Mouse (Mus musculus) left cerebral cortex, postnatal 4 days (tissue): ENCODE measurements around the gene Spats2l. TPM values are rescaled to one million over a fixed set of nuclear protein-coding genes. Genes with fewer than 3 reads are reported as not detected.

Experiments used
- DNase-seq: peaks from one replicate; pipeline ENCODE4 v3.0.0-alpha.2; 2022
- intact Hi-C: fragments of 180-260 bp; cut with DNase I; formaldehyde crosslinking; loops from one replicate; pipeline ENCODE4 v1.15.1; 2025
- total RNA-seq, 2 experiments: library from RNA; stranded (reverse); gene quantifications; 2 replicates each; pipeline ENCODE4 v1.2.3; 2021

Gene Spats2l
- total RNA-seq, 2 experiments from 2014 or later = 42.9 to 44.1 TPM

- intact Hi-C loops = no loop called here
- DNase-seq = no peak
These were observed 46.6 kb downstream of the Spats2l start for GRCm38 (mm10) chr1:57820428-57820997.

DNA sequence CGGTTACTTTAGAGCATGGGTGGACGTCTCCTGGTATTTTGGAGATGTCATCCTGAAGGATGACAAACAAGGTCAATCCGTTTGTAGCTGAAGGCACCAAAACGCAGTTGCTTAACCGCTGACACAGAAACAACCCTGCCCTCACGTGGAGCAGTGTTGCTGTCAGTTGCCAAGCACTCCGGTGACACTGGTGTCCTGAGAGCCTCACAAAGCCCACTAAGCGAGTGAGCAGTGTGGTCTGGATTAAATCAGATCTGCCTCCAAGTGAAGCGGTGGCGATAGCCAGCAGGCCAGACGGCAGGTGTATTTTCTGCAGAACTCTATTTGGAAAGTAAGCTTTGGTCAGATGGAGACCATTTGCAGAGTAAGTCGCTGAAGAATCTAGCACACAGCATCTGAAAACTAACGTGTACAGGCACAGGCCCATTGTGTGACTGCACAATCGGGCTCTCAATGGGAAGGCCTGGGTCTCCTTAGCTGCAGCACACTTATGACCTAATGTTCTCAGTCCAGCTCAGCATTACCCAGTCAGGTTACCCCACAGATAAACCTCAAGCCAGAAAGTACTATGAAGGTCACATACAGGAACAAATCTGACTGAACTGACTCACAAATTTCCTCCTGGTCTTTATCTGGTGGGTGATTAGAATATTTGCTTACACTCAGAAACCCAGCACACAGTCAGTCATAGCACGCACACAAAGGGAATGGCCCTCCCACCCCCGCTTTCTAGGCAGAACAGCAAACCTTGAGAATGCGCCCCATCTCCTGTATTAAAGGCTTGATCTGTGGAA is 51.2 kb downstream of the Spats2l start:
- no peak for DNase-seq
- intact Hi-C loops = no loop called here

DNA sequence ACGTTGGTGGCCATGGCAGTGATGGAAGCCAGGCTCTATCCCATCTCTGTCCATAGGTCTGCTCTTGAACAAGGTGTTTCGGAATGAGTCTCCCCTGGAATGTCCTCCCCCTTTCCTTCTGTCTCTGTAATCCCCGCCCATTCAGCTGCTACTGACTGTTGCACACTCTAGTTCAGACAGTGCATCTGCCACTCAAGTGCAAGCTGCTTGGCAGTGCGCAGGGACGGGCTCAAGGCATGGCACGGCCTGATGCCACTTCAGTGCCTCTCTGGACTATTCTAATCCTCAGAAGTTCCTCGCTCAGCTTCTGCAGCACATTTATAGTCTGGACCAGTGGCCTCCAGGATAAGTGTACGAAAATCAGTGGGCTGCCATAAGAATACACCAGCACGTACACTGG is 52.3 kb downstream of the Spats2l start:
- intact Hi-C loops = no loop called here
- peak; percentile 45 for DNase-seq

- DNase-seq = no peak
- intact Hi-C loops = no loop called here
These were observed 59.2 kb downstream of the Spats2l start for GRCm38 (mm10) chr1:57833145-57833544.

- DNase-seq = no peak
- intact Hi-C loops = no loop called here
These were observed 61.2 kb downstream of the Spats2l start for GRCm38 (mm10) chr1:57835128-57835527.

DNA sequence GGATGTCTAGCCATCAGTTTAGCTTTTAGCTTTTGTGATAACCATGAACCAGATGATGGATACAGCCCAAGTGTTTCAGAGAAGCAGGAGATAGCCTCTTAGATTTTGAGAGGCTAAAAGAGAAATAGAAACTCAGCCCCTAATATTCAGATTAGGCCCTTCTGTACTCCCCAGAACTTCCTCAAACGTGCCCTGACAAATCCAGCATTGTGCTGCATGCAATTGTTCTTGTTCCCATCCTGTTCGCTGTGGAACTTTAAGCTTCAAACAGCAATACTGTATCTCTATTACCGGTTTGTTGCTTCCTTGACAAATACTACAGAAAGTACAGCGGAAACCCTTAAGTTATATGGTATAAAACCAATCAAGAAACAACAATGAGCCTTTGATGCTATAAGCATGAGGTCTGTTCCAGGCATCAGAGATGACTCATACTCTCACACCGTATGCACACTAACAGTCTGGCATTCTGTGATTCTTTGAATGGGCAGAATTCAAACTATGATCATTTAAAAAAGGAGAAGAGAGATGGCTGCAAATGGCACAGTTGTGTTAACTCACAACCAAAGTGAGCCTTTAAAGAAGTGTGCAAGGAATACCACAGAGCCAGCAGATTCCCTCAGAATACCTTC is 62.8 kb downstream of the Spats2l start:
- intact Hi-C loops = no loop called here
- no peak for DNase-seq

- intact Hi-C loops = no loop called here
- no peak for DNase-seq
These were observed 65.9 kb downstream of the Spats2l start for GRCm38 (mm10) chr1:57839863-57840262.

DNA sequence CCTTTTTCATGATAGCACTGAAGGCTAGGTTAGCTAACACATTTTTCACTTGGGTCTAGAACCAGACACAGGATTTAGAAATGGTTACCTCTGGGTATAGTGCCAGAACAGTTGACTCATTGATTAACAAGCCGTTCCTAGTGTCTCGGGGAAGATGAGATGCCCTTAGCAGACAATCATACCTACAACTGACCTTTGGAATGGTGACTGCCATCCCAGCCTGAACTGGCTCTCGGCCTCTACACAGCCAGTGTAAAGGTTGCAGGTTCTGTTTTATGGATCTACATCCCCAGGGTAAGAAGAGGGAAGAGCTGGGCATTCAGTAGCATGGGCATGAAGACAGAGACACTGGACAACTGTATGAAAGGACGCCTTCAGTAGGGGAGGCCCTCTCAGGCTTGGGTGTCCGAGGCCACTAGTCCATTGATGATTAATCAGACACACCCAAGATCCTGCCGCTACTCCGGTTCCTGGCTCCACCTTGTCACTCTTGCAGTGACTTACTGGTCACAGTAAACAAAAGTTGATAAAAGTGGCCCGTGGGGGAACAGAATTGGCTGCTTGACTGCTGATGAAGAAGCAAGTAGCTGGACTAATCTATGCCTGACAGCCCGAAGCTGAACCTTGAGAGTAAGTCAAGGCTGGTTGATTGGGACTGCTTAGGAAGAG is 71.2 kb downstream of the Spats2l start:
- no peak for DNase-seq
- intact Hi-C loops = no loop called here

- DNase-seq = no peak
- intact Hi-C loops = no loop called here
These were observed 73.1 kb downstream of the Spats2l start for GRCm38 (mm10) chr1:57846856-57847698.

- DNase-seq = no peak
- intact Hi-C loops = no loop called here
These were observed 75.1 kb downstream of the Spats2l start for GRCm38 (mm10) chr1:57849087-57849486.

- DNase-seq = no peak
- intact Hi-C loops = loop anchor here (10.0 kb wide), 1 partner anchor 245 kb away; no protein-coding TSS in a partner anchor
These were observed 76.0 kb downstream of the Spats2l start for GRCm38 (mm10) chr1:57849916-57850315.

DNA sequence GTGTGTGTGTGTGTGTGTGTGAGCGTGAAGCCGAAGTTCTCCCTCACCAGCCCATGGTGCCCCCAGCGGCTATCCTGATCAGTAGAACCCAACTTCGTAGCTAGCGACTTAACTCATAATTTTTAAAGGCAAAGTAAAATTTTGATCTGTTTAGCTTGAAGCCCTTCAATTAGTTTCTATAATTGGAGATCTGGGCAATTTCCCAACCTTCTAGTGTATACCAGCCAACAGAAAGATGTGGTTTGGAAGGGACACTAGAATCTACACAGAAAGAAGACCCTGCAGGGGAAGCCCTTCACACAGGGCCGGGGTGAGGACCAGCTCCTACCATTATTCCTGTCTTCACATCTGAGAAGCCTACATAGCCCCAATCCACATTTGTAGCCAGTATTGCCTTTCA is 77.9 kb downstream of the Spats2l start:
- intact Hi-C loops = loop anchor here (10.0 kb wide), 1 partner anchor 247 kb away; no protein-coding TSS in a partner anchor
- DNase-seq = no peak

DNA sequence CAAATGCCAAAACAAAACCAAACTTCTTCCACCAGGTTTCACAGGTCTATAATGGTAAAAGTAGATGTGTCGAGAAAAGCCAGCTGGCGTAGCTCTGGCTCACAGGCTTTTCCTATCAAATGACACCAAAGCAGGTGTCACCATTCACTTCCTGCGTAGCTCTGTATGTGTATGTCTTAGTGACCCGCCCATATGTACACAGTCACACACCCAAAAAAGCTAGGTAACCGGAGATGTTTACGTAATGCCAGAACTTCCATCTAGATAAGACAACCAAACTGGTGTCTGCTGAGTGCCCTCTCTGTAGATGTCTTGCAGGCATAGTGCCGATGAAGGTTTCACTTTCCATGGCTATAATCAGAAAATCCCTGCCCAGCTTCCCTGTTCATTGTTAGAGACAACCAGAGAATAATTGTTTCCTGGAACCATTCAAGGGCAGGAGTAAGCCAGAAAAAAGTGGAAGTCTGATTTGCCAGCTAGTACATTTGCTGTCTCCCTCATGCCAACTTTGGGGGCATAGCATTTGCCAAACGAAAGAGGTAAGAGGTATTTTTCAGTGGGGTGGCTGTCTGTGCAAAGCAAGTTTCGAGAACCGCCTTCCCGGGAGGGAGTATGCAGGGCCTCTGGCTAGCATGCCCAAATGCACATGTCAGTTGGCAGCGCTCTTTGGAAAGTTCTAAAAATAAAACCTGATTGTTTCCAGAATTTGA is 78.8 kb downstream of the Spats2l start:
- intact Hi-C loops = loop anchor here (10.0 kb wide), 1 partner anchor 248 kb away; no protein-coding TSS in a partner anchor
- DNase-seq = peak; percentile 12

DNA sequence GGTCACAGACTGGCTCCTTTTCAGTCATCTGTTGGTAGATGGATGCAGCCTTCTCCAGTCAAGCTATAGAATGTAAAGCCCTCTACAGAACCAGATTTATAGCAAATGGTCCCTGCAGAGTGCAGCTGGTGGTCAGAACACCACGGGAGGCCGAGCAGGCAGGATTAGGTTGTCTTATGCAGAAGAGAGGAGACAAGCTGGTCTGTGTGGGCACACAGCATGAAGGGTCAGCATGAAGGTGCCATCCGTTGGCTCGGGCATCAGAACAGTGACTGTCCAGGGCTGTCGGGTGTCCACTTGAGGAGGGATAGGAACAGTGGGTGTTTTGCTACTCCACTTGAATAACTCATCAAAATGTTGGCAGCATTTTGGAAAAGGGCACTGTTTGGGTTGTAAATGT is 83.8 kb downstream of the Spats2l start:
- DNase-seq = peak; percentile 33
- intact Hi-C loops = loop anchor here (10.0 kb wide), 1 partner anchor 253 kb away; no protein-coding TSS in a partner anchor

DNA sequence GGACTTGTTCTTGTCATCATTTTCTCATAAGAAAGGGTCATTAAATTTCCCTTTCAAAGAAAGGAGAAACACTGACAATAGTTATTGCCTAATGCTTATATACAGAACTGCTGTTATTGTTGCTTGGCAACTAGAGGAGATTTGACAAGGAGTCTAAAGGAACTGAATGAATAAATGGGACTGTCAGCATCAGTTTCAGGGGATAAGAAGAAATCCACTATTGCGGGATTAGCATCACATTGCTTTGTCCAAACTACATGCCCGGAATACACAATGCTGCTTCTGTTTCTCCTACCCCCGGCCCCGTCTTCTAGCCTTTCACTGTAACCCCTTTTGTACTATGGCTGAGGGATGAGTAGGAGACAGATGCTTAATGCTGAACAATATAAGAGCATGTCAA is 88.1 kb downstream of the Spats2l start:
- intact Hi-C loops = no loop called here
- no peak for DNase-seq

DNA sequence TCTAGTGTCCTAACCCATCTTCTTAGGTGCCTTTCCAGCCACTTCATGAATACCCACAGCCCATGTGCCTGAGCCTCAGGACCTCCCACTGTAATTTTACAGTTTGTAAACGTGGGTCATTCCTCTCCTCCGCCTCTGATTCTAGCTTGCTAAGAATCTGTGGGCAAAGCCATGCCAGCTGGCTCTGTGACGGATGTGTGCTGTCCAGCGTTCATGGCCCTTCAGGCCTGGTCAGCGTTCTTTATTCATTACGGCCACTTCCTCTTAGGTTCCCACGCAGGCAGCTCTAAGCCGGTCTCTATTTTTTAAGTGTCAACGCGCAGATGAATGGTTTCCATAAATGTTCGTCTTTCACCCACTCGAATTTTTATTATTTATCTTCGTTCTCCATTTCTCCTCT is 94.7 kb downstream of the Spats2l start:
- no peak for DNase-seq
- intact Hi-C loops = no loop called here

GRCm38 (mm10) chr1:57872006-57872405 is 98.0 kb downstream of the Spats2l start:
- intact Hi-C loops = no loop called here
- peak; percentile 28 for DNase-seq

GRCm38 (mm10) chr1:57873996-57874395 is 100.0 kb downstream of the Spats2l start:
- intact Hi-C loops = no loop called here
- DNase-seq = no peak

- intact Hi-C loops = no loop called here
- peak; percentile 17 for DNase-seq
These were observed 101.1 kb downstream of the Spats2l start for GRCm38 (mm10) chr1:57875109-57875508.

- peak; percentile 73 for DNase-seq
- intact Hi-C loops = no loop called here
These were observed 101.5 kb downstream of the Spats2l start for GRCm38 (mm10) chr1:57875512-57875911.
